Mouse (Mus musculus) CD4-positive, CD25-positive, alpha-beta regulatory T cell, adult 2 months (primary cell): ENCODE measurements around the gene Gm45808.
A peak's percentile ranks its signal among the peaks of the same experiment; 100 is the strongest.

ENCODE experiments used
- DNase-seq: peaks from one replicate; pipeline ENCODE4 v3.0.0-alpha.2; 2012; ENCODE audit warnings: low read depth, low spot score

Gene Gm45808

GRCm38 (mm10) chr7:45447325-45447990 lies 39.2 kb downstream of the Gm45808 start:
- peak; percentile 72 for DNase-seq

GRCm38 (mm10) chr7:45446589-45446988 lies 40.0 kb downstream of the Gm45808 start:
- no peak for DNase-seq

- no peak for DNase-seq
Observed at GRCm38 (mm10) chr7:45443526-45444420, 42.8 kb downstream of the Gm45808 start.

- DNase-seq, result no peak
Observed at GRCm38 (mm10) chr7:45437521-45438276, 48.9 kb downstream of the Gm45808 start, which contains the start of gene Ruvbl2. TSS of gene Ruvbl2 (minus strand) at chr7:45438096.

GRCm38 (mm10) chr7:45437046-45437445 lies 49.6 kb downstream of the Gm45808 start:
- DNase-seq, result no peak

- DNase-seq, result no peak
Observed at GRCm38 (mm10) chr7:45436444-45436843, 50.2 kb downstream of the Gm45808 start.

GRCm38 (mm10) chr7:45435038-45435437 lies 51.6 kb downstream of the Gm45808 start:
- DNase-seq, result no peak

GRCm38 (mm10) chr7:45434203-45435015 lies 52.2 kb downstream of the Gm45808 start, which contains the start of gene Gys1:
TSS of gene Gys1 (plus strand) at chr7:45434844.
- DNase-seq, result peak; percentile 100

GRCm38 (mm10) chr7:45433835-45434202 lies 52.8 kb downstream of the Gm45808 start:
- DNase-seq, result no peak

- DNase-seq, result no peak
Observed at GRCm38 (mm10) chr7:45426556-45426955, 60.1 kb downstream of the Gm45808 start.

- no peak for DNase-seq
Observed at GRCm38 (mm10) chr7:45421194-45421593, 65.4 kb downstream of the Gm45808 start.

GRCm38 (mm10) chr7:45420615-45420919 lies 66.0 kb downstream of the Gm45808 start, which contains the start of gene Lhb:
TSS of gene Lhb (plus strand) at chr7:45420820.
- DNase-seq, result no peak

- no peak for DNase-seq
Observed at GRCm38 (mm10) chr7:45419859-45420614, 66.6 kb downstream of the Gm45808 start.

GRCm38 (mm10) chr7:45417962-45418492 lies 68.6 kb downstream of the Gm45808 start:
- no peak for DNase-seq
